Mouse (Mus musculus): ENCODE measurements around the gene Ank.

Ank gene

DNA sequence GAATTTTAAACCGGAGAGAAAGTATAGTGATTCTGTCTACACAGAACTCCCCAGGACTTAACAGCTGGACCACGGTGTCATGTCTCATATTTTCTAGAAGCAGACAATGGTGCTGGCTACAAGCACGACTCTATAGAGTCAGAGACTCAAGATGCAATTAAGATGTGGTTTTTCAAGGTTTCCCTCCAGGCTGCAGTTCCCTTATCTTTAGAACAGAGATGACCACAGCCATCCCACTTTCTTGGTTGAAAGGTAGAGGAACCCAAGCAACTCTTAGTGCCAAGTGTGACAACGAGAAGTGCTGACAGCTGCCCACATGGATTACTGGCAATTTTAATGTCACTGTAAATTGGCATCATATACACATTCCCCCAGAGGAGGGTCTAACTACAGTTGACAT lies 143.1 kb downstream of the Ank start:
- no peak for DNase-seq

GRCm38 (mm10) chr15:27612533-27613221 lies 146.2 kb downstream of the Ank start:
- DNase-seq = peak; percentile 80 to 81

GRCm38 (mm10) chr15:27613255-27613654 lies 146.8 kb downstream of the Ank start:
- DNase-seq = no peak

DNA sequence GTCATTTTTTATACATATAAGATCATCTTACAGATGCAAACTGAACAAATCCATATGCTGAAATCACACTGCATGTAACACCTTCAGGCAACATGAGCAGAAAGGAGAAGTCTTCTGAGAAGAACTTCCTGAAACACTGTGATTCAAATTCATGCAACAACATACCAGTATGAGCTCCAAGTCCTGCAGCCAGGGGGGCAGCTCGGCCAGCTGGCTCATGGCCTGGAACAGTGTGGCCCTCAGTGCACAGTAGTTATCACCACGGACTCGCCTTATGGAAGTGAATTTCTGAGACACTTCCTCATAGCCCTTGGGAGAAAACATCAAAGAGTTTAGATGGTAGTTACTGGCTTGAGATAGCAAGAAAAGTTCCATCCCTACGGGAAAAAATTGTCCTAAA lies 149.7 kb downstream of the Ank start:
- DNase-seq = peak; percentile 50 to 74

DNA sequence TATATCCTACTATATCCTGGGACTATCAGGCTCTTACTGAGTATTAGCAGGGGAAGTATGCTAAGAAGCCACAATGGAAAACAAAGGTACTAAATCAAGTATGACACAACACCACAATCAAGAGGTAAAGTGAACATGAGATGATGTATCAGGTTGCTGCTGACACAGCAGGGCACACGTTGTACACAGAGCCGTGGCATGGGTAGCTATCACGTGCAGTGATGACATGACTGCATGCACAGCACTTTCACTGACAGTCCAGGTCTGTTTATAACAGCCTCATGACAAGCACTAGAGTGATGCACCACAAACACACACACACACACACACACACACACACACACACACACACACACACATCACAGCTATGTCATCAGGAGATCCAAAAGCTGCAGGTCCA lies 150.8 kb downstream of the Ank start:
- DNase-seq = no peak

DNA sequence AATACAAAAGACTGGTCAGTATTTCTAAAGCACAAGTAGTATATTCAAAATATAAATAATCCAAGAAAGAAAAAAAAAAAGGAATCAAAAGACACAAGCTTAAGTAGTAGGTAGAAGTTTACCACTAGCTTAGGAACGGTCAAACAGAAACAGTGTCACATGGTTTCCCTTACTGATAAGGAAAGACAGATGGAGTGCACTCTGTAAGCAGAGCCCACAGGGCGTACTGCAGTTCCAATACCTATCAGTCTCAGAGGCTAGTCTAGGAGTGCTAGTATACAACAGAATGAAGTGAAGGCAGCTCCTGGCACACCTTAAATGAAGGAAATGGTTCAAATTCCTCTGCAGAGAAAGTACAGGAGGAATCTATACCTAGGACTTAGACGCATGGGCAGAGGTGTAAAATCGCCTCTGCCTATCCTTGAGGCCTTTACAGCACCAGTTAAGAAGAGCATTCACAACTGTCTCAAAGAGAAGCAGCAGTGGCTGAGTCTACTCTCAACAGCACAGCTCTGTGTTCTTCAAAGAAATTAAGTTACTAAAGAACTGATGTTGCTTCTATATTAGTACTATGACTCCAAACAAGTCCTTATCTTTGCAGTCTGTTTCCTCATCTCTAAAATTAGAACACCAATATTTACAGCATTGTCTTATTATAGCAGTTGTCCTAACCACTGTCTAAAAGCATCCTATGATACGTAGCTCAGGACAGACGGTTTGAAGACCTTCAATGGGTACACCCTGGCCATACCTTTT lies 152.5 kb downstream of the Ank start:
- no peak for DNase-seq

- DNase-seq = no peak
Measured at GRCm38 (mm10) chr15:27619683-27620082, 153.2 kb downstream of the Ank start.

- DNase-seq = peak in 1 of 2 experiments; percentile 29
Measured at GRCm38 (mm10) chr15:27620475-27621185, 154.2 kb downstream of the Ank start.

- DNase-seq = no peak
Measured at GRCm38 (mm10) chr15:27623286-27623685, 156.8 kb downstream of the Ank start.

DNA sequence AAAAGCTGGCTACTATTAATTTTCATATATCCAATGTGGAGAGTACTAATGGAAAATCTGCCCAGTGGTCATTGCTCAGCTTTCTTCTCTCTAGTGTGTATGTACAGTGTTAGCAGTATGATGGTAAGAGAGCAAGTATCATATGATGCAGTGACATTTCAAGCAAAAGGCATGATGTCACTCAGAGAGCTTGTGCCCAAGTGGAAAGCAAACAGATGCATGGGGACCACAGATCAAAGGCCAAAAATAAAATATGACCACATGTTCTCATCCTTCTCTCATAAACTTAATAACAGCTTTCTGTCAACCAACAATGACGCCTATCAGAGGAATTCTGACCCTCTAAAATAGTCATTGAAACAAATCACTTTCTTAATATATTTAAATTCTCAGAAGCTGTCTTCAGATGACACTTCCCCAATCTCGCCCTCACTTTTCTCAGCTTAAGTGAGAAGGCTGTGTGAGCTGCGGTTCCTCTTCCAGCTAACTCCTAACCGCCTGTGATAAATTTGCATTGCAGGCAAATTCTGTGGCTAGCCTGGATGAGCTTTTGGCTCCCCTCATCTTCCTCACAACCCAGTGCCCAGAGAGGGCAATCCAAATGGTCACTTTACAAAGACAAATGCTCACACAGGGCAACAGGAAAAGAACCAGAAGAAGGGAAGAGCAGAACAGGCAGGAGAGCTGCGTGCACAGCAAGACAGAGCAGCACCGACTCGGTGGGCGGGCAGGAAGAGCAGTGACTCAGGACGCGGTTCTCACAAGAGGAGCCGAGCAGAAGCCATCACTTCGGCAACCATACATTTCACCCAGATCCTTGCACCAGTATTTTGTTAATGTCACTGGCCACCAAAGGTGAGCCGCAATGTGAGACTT lies 158.8 kb downstream of the Ank start:
- DNase-seq = peak in 1 of 2 experiments; percentile 42

GRCm38 (mm10) chr15:27625890-27626255 lies 159.4 kb downstream of the Ank start:
- no peak for DNase-seq

DNA sequence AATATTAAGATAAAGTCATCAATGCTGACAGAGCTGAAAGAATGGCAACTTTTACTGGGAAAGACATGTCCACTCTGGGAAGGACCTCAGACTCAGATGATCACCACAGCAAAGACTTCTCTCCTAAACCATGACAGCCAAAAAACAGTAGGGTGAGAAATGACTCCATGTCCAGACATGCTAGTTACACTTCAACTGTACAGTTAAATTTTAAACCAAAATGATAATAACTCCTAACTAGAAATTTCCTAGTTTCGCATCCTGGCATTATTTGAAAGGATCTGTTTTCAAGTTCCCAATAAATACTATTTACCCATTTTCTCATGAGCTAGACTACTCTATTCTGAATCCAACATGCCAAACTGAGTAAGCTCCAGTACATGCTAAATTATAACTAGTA lies 159.8 kb downstream of the Ank start:
- DNase-seq = no peak

GRCm38 (mm10) chr15:27627794-27628193 lies 161.3 kb downstream of the Ank start:
- no peak for DNase-seq

DNA sequence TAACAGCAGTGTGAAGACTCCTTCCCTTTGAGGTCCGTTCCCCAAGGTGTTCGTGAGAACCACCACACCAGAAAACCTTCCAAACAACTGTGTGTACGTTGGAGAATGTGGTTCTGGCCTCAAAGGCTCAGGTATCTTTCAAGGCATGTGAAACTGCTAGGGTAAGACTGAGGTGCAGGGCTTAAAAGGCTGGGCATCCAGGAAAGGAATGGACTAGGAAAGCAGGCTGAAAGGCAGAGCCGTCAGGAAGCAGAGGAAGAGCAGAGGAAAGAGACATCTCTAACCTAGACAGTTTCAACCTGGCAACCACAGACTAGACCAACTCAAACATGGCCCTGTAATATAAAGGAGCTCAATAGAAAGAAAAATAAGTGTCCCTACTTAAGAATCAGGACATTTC lies 162.6 kb downstream of the Ank start:
- no peak for DNase-seq

GRCm38 (mm10) chr15:27629800-27630600 lies 163.5 kb downstream of the Ank start:
- DNase-seq = peak in 1 of 2 experiments; percentile 53

GRCm38 (mm10) chr15:27630601-27631383 lies 164.3 kb downstream of the Ank start, which contains the start of gene Otulin:
Gene Otulin (minus strand): TSS chr15:27630693.
- DNase-seq = peak; percentile 100

GRCm38 (mm10) chr15:27633941-27634900 lies 167.7 kb downstream of the Ank start:
- no peak for DNase-seq

DNA sequence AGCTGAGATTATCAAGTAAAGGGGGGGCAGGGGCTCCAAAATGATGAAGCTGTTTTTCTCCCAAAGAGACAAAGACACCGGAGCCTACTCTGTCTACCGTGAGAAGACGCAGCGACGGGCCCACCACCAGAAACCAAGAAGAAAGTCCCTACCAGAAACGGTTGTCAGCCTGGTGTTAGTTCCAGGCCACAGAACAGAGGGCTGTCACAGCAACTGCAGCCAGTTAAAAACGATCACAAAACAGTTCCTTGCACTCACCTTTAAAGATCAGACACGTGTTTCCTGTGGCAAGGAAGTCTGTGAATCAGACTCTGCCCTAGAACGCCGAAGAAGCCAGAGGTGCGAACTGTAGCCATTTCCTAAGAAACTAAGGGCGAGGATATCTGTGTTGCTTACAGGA lies 174.7 kb downstream of the Ank start:
- no peak for DNase-seq

DNA sequence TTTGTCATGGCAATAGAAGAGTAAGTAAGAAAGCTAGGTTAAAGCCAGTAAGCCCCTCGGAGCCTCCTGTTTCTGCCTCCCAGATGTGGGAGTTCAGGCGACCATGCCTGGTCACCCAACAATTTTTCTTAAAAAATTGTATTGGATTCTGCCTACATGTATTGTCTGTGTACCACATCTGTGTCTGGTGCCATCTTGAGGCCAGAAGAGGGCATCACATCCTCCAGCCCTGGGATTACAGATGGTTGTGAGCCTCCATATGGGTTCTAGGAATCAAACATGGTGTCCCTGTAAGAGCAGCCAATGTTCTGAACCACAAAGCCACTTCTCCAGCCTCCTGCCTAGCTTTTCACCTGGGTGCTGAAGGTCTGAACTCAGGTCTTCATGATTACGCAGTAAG lies 176.4 kb downstream of the Ank start:
- DNase-seq = peak; percentile 43 to 45

All from cerebellum, postnatal 14 days (tissue).